Comparison of ENCODE assay signal across 15 mouse cellular contexts in the genomic region with DNA sequence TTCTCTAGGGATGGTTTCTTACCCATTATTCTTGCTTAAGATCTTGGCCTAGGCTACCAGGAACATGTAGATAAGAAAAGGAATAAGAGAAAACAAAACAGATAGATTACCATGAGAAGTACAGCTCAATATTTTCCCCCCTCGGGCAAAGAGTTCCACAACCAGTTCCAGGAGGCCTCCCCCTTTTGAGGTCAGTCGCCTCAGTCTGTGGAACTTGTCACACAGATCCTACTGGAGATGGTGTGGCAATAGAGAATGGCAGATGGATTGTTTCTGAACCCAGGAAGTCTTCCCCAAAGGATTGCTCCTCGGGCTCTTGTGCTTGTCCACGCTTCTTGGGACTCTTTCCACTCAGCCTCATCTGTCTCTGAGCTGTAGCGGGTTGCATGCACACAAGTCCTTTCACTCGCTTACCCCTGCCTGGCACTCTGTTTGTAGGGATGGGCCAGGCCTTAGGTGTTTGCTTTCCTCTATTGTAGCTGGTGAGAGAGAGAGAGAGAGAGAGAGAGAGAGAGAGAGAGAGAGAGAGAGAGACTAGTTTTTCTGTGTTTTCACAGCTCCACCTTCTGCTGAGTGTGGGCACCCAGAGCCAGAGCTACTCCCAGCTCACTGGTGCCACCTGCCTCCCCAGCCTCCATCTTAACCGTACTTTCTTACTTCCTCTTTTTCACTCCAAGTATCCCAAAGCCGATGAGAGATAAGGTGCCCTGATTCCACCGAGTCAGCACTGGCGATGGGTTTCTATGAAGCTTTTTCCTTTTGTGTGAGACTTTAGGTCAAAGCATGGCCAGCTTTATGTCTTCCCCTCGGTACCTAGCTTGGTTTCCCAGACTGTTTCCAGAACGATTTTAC. TPM values are rescaled to one million over a fixed set of nuclear protein-coding genes. Genes with fewer than 3 reads are reported as not detected.
DNase-seq lines count a peak whose midpoint lies in the region; ATAC-seq lines count a peak whose summit lies in the region.
"Had no signal": no experiment of that assay in that cellular context is flagged by ENCODE, and none has a peak within 500 bp of the region (broad histone marks: within the 10 kb centered on the region; RNA-seq: fewer than 3 reads in every experiment).

No protein-coding gene starts in this region.

- DNase-seq in kidney, postnatal 25 days, result peak; percentile 13 to 46
- DNase-seq in kidney, adult 8-10 months, result no peak
- peak; percentile 49 for DNase-seq in 416B (ENCODE audit: low read depth)
- DNase-seq in CD4-positive helper T cell, adult 2 months (ENCODE audit: low read depth, low spot score), result peak; percentile 22
- DNase-seq in cerebellum, adult 8-10 months, result no peak
- DNase-seq in layer of hippocampus, postnatal 36 days, result no peak
- DNase-seq: cerebellum, adult 2 months; embryo, embryonic 11 days; gastrocnemius, adult 2 months; heart, postnatal 14 days; lung, postnatal 14 days; spleen, adult 18-20 months had no signal

- peak; percentile 91 for ATAC-seq in common myeloid progenitor, adult 5-6 weeks (replicated peaks; ENCODE audit: low read depth, poor library complexity, severe bottlenecking)
- ATAC-seq: forebrain, embryonic 13.5 days had no signal

RNA-seq across cellular contexts. Expression of gene Cyp2e1, which starts 2.6 kb away (rescaled TPM):
- total RNA-seq in common myeloid progenitor, adult 5-6 weeks (2017), result not detected in 2 replicates
- total RNA-seq in layer of hippocampus, postnatal 36 days (2021), result not detected
- total RNA-seq: layer of hippocampus, postnatal 10 days had no signal

RNA-seq across cellular contexts. Expression of gene Syce1, which starts 21.5 kb away (rescaled TPM):
- total RNA-seq in common myeloid progenitor, adult 5-6 weeks (2017), result 0.15 and 0.23 TPM in 2 replicates
- total RNA-seq in layer of hippocampus, postnatal 36 days (2021), result under 1 TPM in 1 of 2 experiments, not detected in 1; 0.40 TPM
- total RNA-seq: gastrocnemius, adult 2 months; heart, postnatal 14 days; layer of hippocampus, postnatal 10 days had no signal

RNA-seq across cellular contexts. Expression of gene Zfp941, which starts 55.9 kb away (rescaled TPM):
- 1.5 and 3.0 TPM in 2 replicates for total RNA-seq in common myeloid progenitor, adult 5-6 weeks (2017)
- 10 to 100 TPM; 12.3 to 13.3 TPM for total RNA-seq in layer of hippocampus, postnatal 36 days (2021)
- total RNA-seq: gastrocnemius, adult 2 months had no signal

Comparison
In these comparisons a context has a peak if more than half of its experiments do, and no peak if none do; other contexts are left out.
1. DNase-seq: peak in kidney, postnatal 25 days (2 of 2), 416B (single experiment) and CD4-positive helper T cell, adult 2 months (single experiment); none in kidney, adult 8-10 months (0 of 2), cerebellum, adult 8-10 months (single experiment) and layer of hippocampus, postnatal 36 days (0 of 2).